ENCODE assay signal across 18 mouse cellular contexts in the genomic region with DNA sequence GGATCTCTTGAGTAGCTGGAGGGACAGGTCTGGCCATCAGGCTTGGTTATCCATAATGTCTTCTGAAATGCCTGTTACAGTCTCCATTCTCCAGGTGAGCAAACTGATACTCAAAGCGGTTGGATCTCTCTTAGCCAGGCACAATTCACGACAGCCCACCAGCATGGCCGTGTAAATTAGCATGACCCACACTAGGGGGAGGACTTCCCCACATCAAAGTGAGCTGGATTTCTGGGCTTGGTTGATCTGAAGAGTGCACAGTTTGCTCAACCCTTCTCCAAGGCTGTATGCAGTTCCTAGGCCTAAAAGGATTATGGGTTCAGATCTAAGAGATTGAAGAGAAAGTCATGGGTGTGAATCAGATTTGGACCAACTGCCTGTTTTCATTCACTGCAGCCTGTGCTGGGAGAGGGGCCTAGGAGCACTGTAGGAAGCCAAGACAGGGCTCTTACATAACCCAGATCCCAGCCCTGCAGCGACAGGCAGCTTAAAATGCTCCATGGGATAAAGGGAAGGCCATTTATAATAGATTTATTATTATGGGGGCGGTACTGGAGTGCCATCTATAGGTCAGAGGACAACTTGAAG. TPM values are rescaled to one million over a fixed set of nuclear protein-coding genes. Genes with fewer than 3 reads are reported as not detected.
DNase-seq lines count a peak whose midpoint lies in the region; ATAC-seq and TF ChIP-seq lines count a peak whose summit lies in the region.
"Had no signal": no experiment of that assay in that cellular context is flagged by ENCODE, and none has a peak within 500 bp of the region (broad histone marks: within the 10 kb centered on the region; RNA-seq: fewer than 3 reads in every experiment).

No protein-coding gene starts in this region.

- no peaks in the 10 kb centered on the region for H3K36me3 ChIP-seq in intestine, postnatal 0 days (ENCODE audit: control insufficient read depth, insufficient read depth)
- H3K36me3 ChIP-seq in intestine, embryonic 15.5 days = no peaks in the 10 kb centered on the region
- H3K36me3 ChIP-seq in lung, postnatal 0 days (ENCODE audit: insufficient read depth, low read length) = no peaks in the 10 kb centered on the region
- H3K36me3 ChIP-seq in stomach, postnatal 0 days (ENCODE audit: control insufficient read depth, insufficient read depth, low read length) = no peaks in the 10 kb centered on the region
- H3K36me3 ChIP-seq: heart, embryonic 12.5 days; limb, embryonic 12.5 days; midbrain, embryonic 12.5 days had no signal

- no peak for DNase-seq in lung, postnatal 0 days (ENCODE audit: low spot score)
- no peak for DNase-seq in lung, postnatal 25 days (ENCODE audit: low spot score)
- peak; percentile 96 for DNase-seq in fat pad, adult 2 months (ENCODE audit: extremely low read depth, low read depth, low spot score)
- DNase-seq in stomach, postnatal 0 days (ENCODE audit: low spot score) = no peak
- DNase-seq: adrenal gland, postnatal 36 days; kidney, adult 18-20 months; lung, postnatal 14 days; right cerebral cortex, adult 18-20 months had no signal

- H3K4me1 ChIP-seq in intestine, postnatal 0 days (replicated peaks; ENCODE audit: control insufficient read depth, insufficient read depth, low read length) = no peaks in the 10 kb centered on the region
- H3K4me1 ChIP-seq in intestine, embryonic 15.5 days (replicated peaks) = peaks cover 35% of the 10 kb centered on the region
- H3K4me1 ChIP-seq in lung, postnatal 0 days (ENCODE audit: insufficient read depth, low read depth, low read length) = peaks cover 25% of the 10 kb centered on the region; the same call in 1 of the 2 replicates
- H3K4me1 ChIP-seq in stomach, postnatal 0 days (replicated peaks; ENCODE audit: control insufficient read depth, insufficient read depth) = no peaks in the 10 kb centered on the region; the same call in none of the 2 replicates

- no peak for TF ChIP-seq EP300 in lung, postnatal 0 days (IDR thresholded peaks at IDR 0.05)
- TF ChIP-seq EP300 in stomach, postnatal 0 days (optimal IDR thresholded peaks at IDR 0.05) = no peak

- no peak overlapping the region for H3K27ac ChIP-seq in intestine, postnatal 0 days (ENCODE audit: low read depth, low read length)
- no peak overlapping the region for H3K27ac ChIP-seq in intestine, embryonic 15.5 days
- no peak overlapping the region for H3K27ac ChIP-seq in lung, postnatal 0 days (ENCODE audit: low read length)
- 0 out of 2 replicates have a peak overlapping the region, but pooled peaks have one; percentile 4 for H3K27ac ChIP-seq in stomach, postnatal 0 days (replicated peaks)
- H3K27ac ChIP-seq: left cerebral cortex, adult 2 months; limb, embryonic 12.5 days; midbrain, embryonic 12.5 days had no signal

- H3K4me2 ChIP-seq in intestine, postnatal 0 days (replicated peaks; ENCODE audit: low read depth) = no peak overlapping the region
- H3K4me2 ChIP-seq in intestine, embryonic 15.5 days (replicated peaks) = no peak overlapping the region
- no peak overlapping the region for H3K4me2 ChIP-seq in lung, postnatal 0 days (replicated peaks; ENCODE audit: low read depth, low read length)
- H3K4me2 ChIP-seq in stomach, postnatal 0 days (replicated peaks; ENCODE audit: low read depth) = no peak overlapping the region
- H3K4me2 ChIP-seq: heart, embryonic 12.5 days; limb, embryonic 12.5 days; midbrain, embryonic 12.5 days had no signal

- no peak overlapping the region for H3K9ac ChIP-seq in intestine, postnatal 0 days (ENCODE audit: low read depth, low read length)
- no peak overlapping the region for H3K9ac ChIP-seq in intestine, embryonic 15.5 days
- no peak overlapping the region for H3K9ac ChIP-seq in lung, postnatal 0 days (replicated peaks; ENCODE audit: low read depth)
- no peak overlapping the region for H3K9ac ChIP-seq in stomach, postnatal 0 days (ENCODE audit: low read length)
- H3K9ac ChIP-seq: heart, embryonic 12.5 days; limb, embryonic 12.5 days; midbrain, embryonic 12.5 days had no signal

- peak; percentile 40 for TF ChIP-seq CTCF in intestine, postnatal 0 days (IDR thresholded peaks at IDR 0.05; ENCODE audit: low read depth)
- peak; percentile 51 for TF ChIP-seq CTCF in lung, postnatal 0 days (IDR thresholded peaks at IDR 0.05)
- peak; percentile 56 for TF ChIP-seq CTCF in stomach, postnatal 0 days (IDR thresholded peaks at IDR 0.05; ENCODE audit: low read depth)

- WGBS in intestine, postnatal 0 days = 41% methylated on average over 5 of the region's 5 CpGs
- 46% methylated on average over 5 of the region's 5 CpGs for WGBS in intestine, embryonic 15.5 days
- WGBS in lung, postnatal 0 days = 43% methylated on average over 5 of the region's 5 CpGs
- 36% methylated on average over 5 of the region's 5 CpGs for WGBS in stomach, postnatal 0 days

- H3K27me3 ChIP-seq in intestine, postnatal 0 days (replicated peaks; ENCODE audit: control insufficient read depth, insufficient read depth, low read length) = no peaks in the 10 kb centered on the region
- H3K27me3 ChIP-seq in intestine, embryonic 15.5 days (replicated peaks) = no peaks in the 10 kb centered on the region
- H3K27me3 ChIP-seq in lung, postnatal 0 days (replicated peaks; ENCODE audit: insufficient read depth, low read length) = no peaks in the 10 kb centered on the region
- H3K27me3 ChIP-seq in stomach, postnatal 0 days (ENCODE audit: control insufficient read depth, insufficient read depth, low read length) = no peaks in the 10 kb centered on the region
- H3K27me3 ChIP-seq: heart, embryonic 12.5 days; limb, embryonic 12.5 days; midbrain, embryonic 12.5 days had no signal

- H3K4me3 ChIP-seq in intestine, postnatal 0 days (ENCODE audit: low read depth, low read length) = no peak overlapping the region
- no peak overlapping the region for H3K4me3 ChIP-seq in intestine, embryonic 15.5 days (replicated peaks)
- no peak overlapping the region for H3K4me3 ChIP-seq in lung, postnatal 0 days (ENCODE audit: low read depth, low read length)
- H3K4me3 ChIP-seq in stomach, postnatal 0 days (ENCODE audit: low read depth, low read length) = no peak overlapping the region
- H3K4me3 ChIP-seq: heart, embryonic 12.5 days; left cerebral cortex, adult 2 months; limb, embryonic 12.5 days; midbrain, embryonic 12.5 days; myocyte had no signal

- H3K9me3 ChIP-seq in intestine, postnatal 0 days (ENCODE audit: control insufficient read depth) = no peaks in the 10 kb centered on the region
- H3K9me3 ChIP-seq in intestine, embryonic 15.5 days = no peaks in the 10 kb centered on the region
- H3K9me3 ChIP-seq in lung, postnatal 0 days (ENCODE audit: low read length) = no peaks in the 10 kb centered on the region
- H3K9me3 ChIP-seq in stomach, postnatal 0 days (ENCODE audit: control insufficient read depth, low read length) = no peaks in the 10 kb centered on the region
- H3K9me3 ChIP-seq: heart, embryonic 12.5 days; limb, embryonic 12.5 days; midbrain, embryonic 12.5 days had no signal

- no peak for ATAC-seq in intestine, postnatal 0 days
- no peak for ATAC-seq in intestine, embryonic 15.5 days
- no peak for ATAC-seq in lung, postnatal 0 days
- no peak for ATAC-seq in stomach, postnatal 0 days (ENCODE audit: low FRiP score, low TSS enrichment)
- ATAC-seq in cerebellum, adult (ENCODE audit: insufficient number of reproducible peaks, low FRiP score, low TSS enrichment) = no peak
- ATAC-seq: forebrain, embryonic 14.5 days had no signal

RNA-seq across cellular contexts. Expression of a gene that starts 4.9 kb away (rescaled TPM):
- polyA plus RNA-seq in intestine, postnatal 0 days (2015; fragmentation: Nextera tagmentation; extraction: Ambion mirVana) = 40.1 TPM in 2 replicates
- polyA plus RNA-seq in intestine, embryonic 15.5 days (2015; fragmentation: Nextera tagmentation; extraction: Ambion mirVana) = 47.6 and 51.7 TPM in 2 replicates
- polyA plus RNA-seq in lung, postnatal 0 days (2015; fragmentation: Nextera tagmentation; extraction: Ambion mirVana) = 49.7 and 51.5 TPM in 2 replicates
- polyA plus RNA-seq in stomach, postnatal 0 days (2015; fragmentation: Nextera tagmentation; extraction: Ambion mirVana) = 35.6 and 39.3 TPM in 2 replicates

RNA-seq across cellular contexts. Expression of a gene that starts 16.8 kb away (rescaled TPM):
- 787 and 833 TPM in 2 replicates for polyA plus RNA-seq in intestine, postnatal 0 days (2015; fragmentation: Nextera tagmentation; extraction: Ambion mirVana)
- 1,110 and 1,149 TPM in 2 replicates for polyA plus RNA-seq in intestine, embryonic 15.5 days (2015; fragmentation: Nextera tagmentation; extraction: Ambion mirVana)
- 1.6 and 2.4 TPM in 2 replicates for polyA plus RNA-seq in lung, postnatal 0 days (2015; fragmentation: Nextera tagmentation; extraction: Ambion mirVana)
- 39.4 and 39.5 TPM in 2 replicates for polyA plus RNA-seq in stomach, postnatal 0 days (2015; fragmentation: Nextera tagmentation; extraction: Ambion mirVana)
- polyA plus RNA-seq: forebrain, embryonic 14.5 days; hindbrain, embryonic 11.5 days; limb, embryonic 12.5 days; midbrain, embryonic 12.5 days had no signal

RNA-seq across cellular contexts. Expression of a gene that starts 27.4 kb away (rescaled TPM):
- polyA plus RNA-seq in intestine, postnatal 0 days (2015; fragmentation: Nextera tagmentation; extraction: Ambion mirVana) = 0.21 TPM in 1 of 2 replicates, not detected in the other
- polyA plus RNA-seq in intestine, embryonic 15.5 days (2015; fragmentation: Nextera tagmentation; extraction: Ambion mirVana) = 0.23 and 0.42 TPM in 2 replicates
- polyA plus RNA-seq in lung, postnatal 0 days (2015; fragmentation: Nextera tagmentation; extraction: Ambion mirVana) = 0.10 and 0.42 TPM in 2 replicates
- 0.27 and 0.28 TPM in 2 replicates for polyA plus RNA-seq in stomach, postnatal 0 days (2015; fragmentation: Nextera tagmentation; extraction: Ambion mirVana)
- polyA plus RNA-seq: forebrain, embryonic 14.5 days had no signal

RNA-seq across cellular contexts. Expression of a gene that starts 27.5 kb away (rescaled TPM):
- 7.2 and 7.6 TPM in 2 replicates for polyA plus RNA-seq in intestine, postnatal 0 days (2015; fragmentation: Nextera tagmentation; extraction: Ambion mirVana)
- 21.6 and 26.8 TPM in 2 replicates for polyA plus RNA-seq in intestine, embryonic 15.5 days (2015; fragmentation: Nextera tagmentation; extraction: Ambion mirVana)
- polyA plus RNA-seq in lung, postnatal 0 days (2015; fragmentation: Nextera tagmentation; extraction: Ambion mirVana) = 12.7 and 12.8 TPM in 2 replicates
- 22.7 and 27.4 TPM in 2 replicates for polyA plus RNA-seq in stomach, postnatal 0 days (2015; fragmentation: Nextera tagmentation; extraction: Ambion mirVana)

RNA-seq across cellular contexts. Expression of a gene that starts 29.7 kb away (rescaled TPM):
- 16.8 and 17.0 TPM in 2 replicates for polyA plus RNA-seq in intestine, postnatal 0 days (2015; fragmentation: Nextera tagmentation; extraction: Ambion mirVana)
- polyA plus RNA-seq in intestine, embryonic 15.5 days (2015; fragmentation: Nextera tagmentation; extraction: Ambion mirVana) = 44.0 and 47.5 TPM in 2 replicates
- 107 and 109 TPM in 2 replicates for polyA plus RNA-seq in lung, postnatal 0 days (2015; fragmentation: Nextera tagmentation; extraction: Ambion mirVana)
- polyA plus RNA-seq in stomach, postnatal 0 days (2015; fragmentation: Nextera tagmentation; extraction: Ambion mirVana) = 37.7 and 45.4 TPM in 2 replicates

Comparison
In these comparisons a context has a peak if more than half of its experiments do, and no peak if none do; other contexts are left out.
1. RNA of a gene that starts 16.8 kb away (polyA plus RNA-seq): 1,110 to 1,149 TPM in intestine, embryonic 15.5 days and 787 to 833 TPM in intestine, postnatal 0 days; 39.4 to 39.5 TPM in stomach, postnatal 0 days and 1.6 to 2.4 TPM in lung, postnatal 0 days; every median in the first group is over 10 times any median in the second.
2. Peak in every context shown above with its lines, with median percentiles within 50 percentile points of each other: CTCF ChIP-seq.